Mouse (Mus musculus) olfactory bulb, adult 2 months (tissue): ENCODE data around the gene Adam33.

ENCODE experiments used
- CTCF ChIP-seq: fragments of 200-500 bp; IDR thresholded peaks from 2 replicates; pipeline ENCODE4 v1.5.1; 2012; ENCODE audit warnings: low read depth, mild to moderate bottlenecking, low read length, moderate library complexity; ENCODE audit not compliant: insufficient read depth
- POLR2A ChIP-seq: fragments of 200-500 bp; IDR thresholded peaks from 2 replicates; pipeline ENCODE4 v1.6.1; 2012; ENCODE audit warnings: mild to moderate bottlenecking, low read depth, low read length, moderate library complexity; ENCODE audit not compliant: insufficient read depth

DNA sequence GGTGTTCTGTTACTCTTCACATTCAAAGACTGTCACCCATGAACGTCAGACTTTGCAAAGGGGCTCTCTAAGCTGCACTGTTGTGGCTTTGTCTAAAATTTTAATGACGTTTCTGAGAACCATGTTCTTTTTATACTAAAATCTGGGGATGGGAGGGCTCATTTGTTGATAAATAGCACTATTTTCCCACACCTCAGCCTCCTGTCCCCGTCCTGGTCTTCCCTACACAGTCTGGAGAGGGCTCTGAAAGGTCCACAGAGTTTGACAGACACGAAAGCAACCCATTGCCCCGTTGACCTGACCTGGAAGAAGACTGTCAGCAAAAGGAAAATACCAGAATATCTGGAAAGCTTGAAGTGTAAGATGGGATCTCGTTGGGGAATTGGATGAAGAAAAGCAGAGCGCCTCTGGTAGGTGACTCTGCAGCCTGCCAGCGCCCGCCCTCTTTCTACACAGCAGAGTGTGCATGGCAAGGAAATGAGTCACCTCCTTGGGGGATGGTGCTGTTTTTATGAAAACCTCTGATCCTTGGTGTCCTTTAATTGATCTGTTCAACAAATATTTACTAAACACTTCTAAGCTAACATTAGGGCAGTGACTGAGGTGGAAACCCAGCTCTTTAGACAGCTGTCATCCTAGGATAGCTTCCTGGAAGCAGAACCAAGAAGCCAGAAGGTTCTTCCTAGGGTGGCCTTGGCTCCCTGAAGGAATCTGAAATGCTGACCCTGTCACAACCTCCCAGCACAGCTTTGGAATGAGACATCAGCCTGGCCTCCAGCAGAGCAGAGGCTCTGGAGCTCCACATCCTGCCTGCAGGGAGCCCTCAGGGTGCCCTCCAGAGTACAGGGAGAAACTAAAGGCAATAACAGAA, 34.3 kb downstream of the Adam33 start:
- no peak for TF ChIP-seq CTCF
- no peak for TF ChIP-seq POLR2A
